Mouse (Mus musculus) urinary bladder, postnatal 4 days (tissue): ENCODE data around the gene Kif6.
A peak's percentile ranks its signal among the peaks of the same experiment; 100 is the strongest.

Experiments used
- DNase-seq, 2 experiments: peaks; one replicate each; pipeline ENCODE4 v3.0.0; 2021 to 2022; ENCODE audit warnings: low spot score in 2 of 2

Gene Kif6

GRCm38 (mm10) chr17:49894471-49894870 lies 279.5 kb downstream of the Kif6 start:
- DNase-seq, result no peak

DNA sequence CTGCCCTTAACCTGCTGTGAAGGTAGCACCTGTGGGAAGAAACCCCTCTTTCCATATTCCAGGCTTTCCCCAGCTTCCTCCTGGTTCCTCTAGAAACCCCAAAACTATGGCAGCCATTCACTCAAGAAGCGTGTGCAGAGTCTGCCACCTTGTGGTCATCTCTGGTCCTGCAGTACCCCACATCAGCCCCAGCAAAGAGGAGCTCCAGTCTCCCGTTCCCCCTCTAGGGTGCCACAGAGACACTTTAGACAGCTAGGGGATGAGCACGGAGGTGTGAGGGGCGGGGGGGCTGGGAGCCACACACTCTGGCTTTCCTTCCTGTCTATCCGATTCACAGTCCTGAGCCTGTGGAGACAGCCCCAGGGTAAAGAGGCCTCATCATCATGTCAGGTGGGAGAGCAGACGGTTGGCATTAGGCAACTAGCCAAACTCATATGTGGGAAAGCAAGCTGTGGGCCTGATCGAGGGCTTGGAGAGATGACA lies 284.0 kb downstream of the Kif6 start:
- peak; percentile 33 to 80 for DNase-seq

GRCm38 (mm10) chr17:49902613-49903012 lies 287.7 kb downstream of the Kif6 start:
- no peak for DNase-seq

- DNase-seq, result no peak
Observed at GRCm38 (mm10) chr17:49923429-49923828, 308.5 kb downstream of the Kif6 start.

DNA sequence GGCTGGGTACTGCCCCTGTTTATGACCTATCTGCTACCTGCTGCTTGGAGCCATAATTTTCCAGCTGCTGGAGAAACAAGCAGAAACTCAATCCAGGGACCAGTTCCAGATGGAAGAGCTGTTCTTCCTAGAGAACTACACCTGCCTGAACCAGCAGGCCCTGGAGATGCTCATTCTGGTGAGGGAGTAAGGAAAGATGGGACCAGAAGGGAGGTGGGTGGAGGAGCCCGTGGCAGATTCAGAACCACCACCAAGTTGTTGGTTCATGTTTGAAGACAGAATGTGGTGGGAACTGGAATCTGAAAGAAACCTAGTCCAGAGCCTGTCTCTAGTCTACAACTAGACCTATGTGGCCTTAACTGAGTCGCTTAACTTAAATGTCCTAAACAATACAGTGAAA lies 312.7 kb downstream of the Kif6 start:
- no peak for DNase-seq

DNA sequence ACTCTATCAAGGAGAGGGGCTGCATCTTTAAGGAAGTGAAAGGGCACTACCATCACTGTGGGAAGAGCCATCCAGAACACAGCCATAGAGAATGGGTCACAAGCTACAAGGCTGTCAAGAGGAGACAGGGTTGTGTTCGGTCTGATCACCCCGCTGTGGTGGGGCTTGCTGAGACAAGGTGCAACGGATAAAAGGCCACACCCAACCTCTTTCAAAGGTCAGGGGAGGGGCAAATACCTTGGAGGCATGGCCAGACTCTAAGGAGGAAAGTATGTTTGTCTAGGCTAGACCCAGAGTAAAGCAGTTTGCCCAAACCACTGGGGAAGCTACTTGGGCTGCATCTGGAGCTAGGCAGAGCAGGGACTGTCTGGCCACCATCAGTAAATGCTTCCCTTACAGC lies 318.9 kb downstream of the Kif6 start:
- no peak for DNase-seq

GRCm38 (mm10) chr17:49934586-49934985 lies 319.6 kb downstream of the Kif6 start:
- no peak for DNase-seq

GRCm38 (mm10) chr17:49935602-49936205 lies 320.8 kb downstream of the Kif6 start:
- DNase-seq, result peak; percentile 58 to 80

DNA sequence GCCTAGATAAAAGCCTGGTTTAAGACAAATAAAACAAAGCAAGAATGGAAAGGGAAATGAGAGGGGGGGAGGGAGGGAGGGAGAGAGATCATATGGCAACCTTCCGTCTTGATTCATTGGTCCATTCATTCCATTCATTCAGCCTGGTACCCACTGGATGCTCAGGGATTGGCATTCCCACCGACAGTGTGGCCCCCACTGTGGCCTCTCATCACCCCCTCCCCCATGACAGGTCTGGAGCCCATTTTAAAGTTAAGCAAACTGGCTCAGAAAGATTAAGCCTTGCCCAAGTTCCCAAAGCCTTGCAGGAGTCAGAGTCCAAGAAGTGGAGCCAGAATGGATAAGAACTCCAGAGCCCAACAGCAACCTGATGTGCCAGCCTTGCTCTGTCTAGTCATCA lies 321.3 kb downstream of the Kif6 start:
- DNase-seq, result no peak

DNA sequence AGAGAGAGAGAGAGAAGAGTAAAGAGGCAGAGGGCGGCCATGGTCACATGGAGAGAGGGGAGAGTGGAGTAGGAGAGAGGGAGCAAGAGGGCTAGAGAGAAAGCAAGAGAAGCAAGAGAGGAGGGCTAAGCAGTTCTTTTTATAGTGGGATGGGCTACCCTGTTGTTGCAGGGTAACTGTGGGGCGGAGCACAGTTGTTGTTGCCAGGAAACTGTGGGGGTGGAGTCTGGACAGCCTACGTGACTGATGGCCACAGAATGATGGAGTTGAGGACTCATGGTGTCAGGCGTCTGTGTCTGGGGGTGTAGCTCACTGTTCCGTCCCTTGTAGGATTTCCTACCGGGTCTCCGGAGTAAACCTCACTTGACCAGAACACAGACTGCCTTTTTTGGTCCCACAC lies 324.2 kb downstream of the Kif6 start:
- no peak for DNase-seq

DNA sequence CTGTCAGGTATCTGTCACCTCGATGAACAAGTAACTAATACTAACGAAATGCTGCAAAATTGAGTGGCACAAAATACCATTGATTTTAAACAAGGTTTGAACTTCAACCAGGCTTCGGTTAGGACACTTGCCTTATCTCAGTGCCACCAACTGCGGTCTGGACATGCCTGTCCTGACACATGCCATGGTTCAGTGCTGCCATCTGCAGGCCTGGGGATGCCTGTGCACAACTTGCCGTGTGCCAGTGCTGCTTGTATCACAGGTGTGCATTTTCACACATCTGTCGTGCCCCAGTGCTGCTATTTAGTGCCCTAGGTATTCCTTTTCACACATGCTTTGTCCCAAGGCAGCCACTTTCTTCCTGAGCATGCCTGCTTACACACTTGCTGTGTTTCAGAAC lies 327.7 kb downstream of the Kif6 start:
- no peak for DNase-seq

GRCm38 (mm10) chr17:49951491-49951855 lies 336.5 kb downstream of the Kif6 start:
- DNase-seq, result peak in 1 of 2 experiments; percentile 82

- DNase-seq, result no peak
Observed at GRCm38 (mm10) chr17:49951856-49952607, 337.1 kb downstream of the Kif6 start.

DNA sequence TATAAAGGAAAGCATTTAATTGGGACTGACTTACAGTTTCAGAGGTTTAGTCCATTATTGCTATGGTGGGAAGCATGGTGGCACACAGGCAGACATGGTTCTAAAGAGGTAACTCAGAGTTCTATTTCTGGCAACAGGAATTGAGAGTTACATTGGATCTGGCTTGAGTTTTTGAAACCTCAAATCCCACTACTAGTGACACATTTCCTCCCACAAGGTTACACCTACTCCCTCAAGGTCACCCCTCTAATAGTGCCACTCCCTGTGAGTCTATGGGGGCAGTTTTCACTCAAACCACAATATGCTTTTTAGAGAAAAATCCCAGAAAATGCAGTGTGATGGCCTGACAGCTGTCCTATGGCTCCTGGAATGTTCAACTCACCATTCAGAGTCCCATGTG lies 344.1 kb downstream of the Kif6 start:
- no peak for DNase-seq
